Mouse (Mus musculus): ENCODE data around the gene Dph3.

- TF ChIP-seq CTCF (conservative IDR thresholded peaks at IDR 0.05 in 1 of 2, IDR thresholded peaks at IDR 0.05 in 1 of 2; ENCODE audit: low read depth in 2 of 2, low read length in 2 of 2) (no peak), POLR2A (IDR thresholded peaks at IDR 0.05; ENCODE audit: low read depth, low read length) (no peak), KAT2A (IDR thresholded peaks at IDR 0.05; ENCODE audit: insufficient replicate concordance, low read length) (no peak), ZNF384 (IDR thresholded peaks at IDR 0.05; ENCODE audit: low read depth, low read length) (no peak), EP300 (IDR thresholded peaks at IDR 0.05; ENCODE audit: low read length) (no peak), TBP (conservative IDR thresholded peaks at IDR 0.05; ENCODE audit: low read depth, low read length) (no peak), MXI1 (IDR thresholded peaks at IDR 0.05; ENCODE audit: low read depth, low read length) (no peak), ZMIZ1 (IDR thresholded peaks at IDR 0.05; ENCODE audit: low read depth, low read length) (no peak)
Measured at GRCm38 (mm10) chr14:32046357-32046756, 39.2 kb downstream of the Dph3 start.
